Comparison of ENCODE assay signal across 25 mouse cellular contexts in genomic region chr6:4722142-4722541, GRCm38 (mm10). TPM values are rescaled to one million over a fixed set of nuclear protein-coding genes. Genes with fewer than 3 reads are reported as not detected.
A peak's percentile ranks its signal among the peaks of the same experiment; 100 is the strongest.
DNase-seq lines count a peak whose midpoint lies in the region; ATAC-seq lines count a peak whose summit lies in the region.
"Had no signal": no experiment of that assay in that cellular context is flagged by ENCODE, and none has a peak within 500 bp of the region (broad histone marks: within the 10 kb centered on the region; RNA-seq: fewer than 3 reads in every experiment).

No protein-coding gene starts in this region.

- WGBS in forebrain, embryonic 13.5 days, result 26% methylated on average over 6 of the region's 6 CpGs
- WGBS in forebrain, embryonic 11.5 days, result 57% methylated on average over 6 of the region's 6 CpGs
- 27% methylated on average over 6 of the region's 6 CpGs for WGBS in hindbrain, embryonic 16.5 days
- WGBS in hindbrain, embryonic 11.5 days, result 60% methylated on average over 6 of the region's 6 CpGs
- 33% methylated on average over 6 of the region's 6 CpGs for WGBS in neural tube, embryonic 14.5 days
- WGBS in neural tube, embryonic 15.5 days, result 23% methylated on average over 6 of the region's 6 CpGs

- no peaks in the 10 kb centered on the region for H3K36me3 ChIP-seq in forebrain, embryonic 13.5 days (ENCODE audit: poor library complexity, severe bottlenecking)
- no peaks in the 10 kb centered on the region for H3K36me3 ChIP-seq in forebrain, embryonic 11.5 days (ENCODE audit: control insufficient read depth, insufficient read depth, low read length)
- H3K36me3 ChIP-seq in hindbrain, embryonic 16.5 days (ENCODE audit: control insufficient read depth, insufficient read depth, low read length), result no peaks in the 10 kb centered on the region
- H3K36me3 ChIP-seq in hindbrain, embryonic 11.5 days (ENCODE audit: control insufficient read depth, insufficient read depth, low read length), result no peaks in the 10 kb centered on the region
- no peaks in the 10 kb centered on the region for H3K36me3 ChIP-seq in neural tube, embryonic 14.5 days (ENCODE audit: control insufficient read depth, insufficient read depth, low read length)
- no peaks in the 10 kb centered on the region for H3K36me3 ChIP-seq in neural tube, embryonic 15.5 days
- H3K36me3 ChIP-seq: heart, embryonic 13.5 days; hindbrain, embryonic 15.5 days; liver, embryonic 13.5 days; neural tube, embryonic 12.5 days; stomach, embryonic 15.5 days had no signal

- peak; percentile 41; the same call in 1 of the 2 replicates for ATAC-seq in forebrain, embryonic 13.5 days
- ATAC-seq in forebrain, embryonic 11.5 days (replicated peaks; ENCODE audit: low FRiP score), result no peak
- peak; percentile 37; the same call in 1 of the 2 replicates for ATAC-seq in hindbrain, embryonic 16.5 days
- no peak for ATAC-seq in hindbrain, embryonic 11.5 days (ENCODE audit: low FRiP score)
- ATAC-seq in neural tube, embryonic 14.5 days (ENCODE audit: low read depth), result 0 out of 2 replicates have a peak, but pooled peaks have one; percentile 13
- ATAC-seq in neural tube, embryonic 15.5 days (ENCODE audit: low FRiP score), result 0 out of 2 replicates have a peak, but pooled peaks have one; percentile 39
- ATAC-seq: intestine, embryonic 16.5 days had no signal

- peaks cover 26% of the 10 kb centered on the region for H3K4me1 ChIP-seq in forebrain, embryonic 13.5 days
- no peaks in the 10 kb centered on the region for H3K4me1 ChIP-seq in forebrain, embryonic 11.5 days (replicated peaks; ENCODE audit: control insufficient read depth, insufficient read depth, low read length)
- no peaks in the 10 kb centered on the region; the same call in none of the 2 replicates for H3K4me1 ChIP-seq in hindbrain, embryonic 16.5 days (ENCODE audit: control insufficient read depth, insufficient read depth, low read depth, low read length)
- no peaks in the 10 kb centered on the region for H3K4me1 ChIP-seq in hindbrain, embryonic 11.5 days (replicated peaks; ENCODE audit: control insufficient read depth, insufficient read depth, low read length)
- H3K4me1 ChIP-seq in neural tube, embryonic 14.5 days (ENCODE audit: control insufficient read depth, insufficient read depth, low read length), result peaks cover 23% of the 10 kb centered on the region
- H3K4me1 ChIP-seq in neural tube, embryonic 15.5 days, result peaks cover 15% of the 10 kb centered on the region; the same call in 1 of the 2 replicates
- H3K4me1 ChIP-seq: heart, embryonic 13.5 days; liver, embryonic 13.5 days; stomach, embryonic 15.5 days had no signal

- no peaks in the 10 kb centered on the region for H3K27me3 ChIP-seq in forebrain, embryonic 13.5 days
- H3K27me3 ChIP-seq in forebrain, embryonic 11.5 days (ENCODE audit: control insufficient read depth, insufficient read depth, low read length), result no peaks in the 10 kb centered on the region
- no peaks in the 10 kb centered on the region for H3K27me3 ChIP-seq in hindbrain, embryonic 16.5 days (replicated peaks; ENCODE audit: control insufficient read depth, insufficient read depth, low read length)
- no peaks in the 10 kb centered on the region for H3K27me3 ChIP-seq in hindbrain, embryonic 11.5 days (ENCODE audit: control insufficient read depth, insufficient read depth, low read length)
- H3K27me3 ChIP-seq in neural tube, embryonic 14.5 days (ENCODE audit: control insufficient read depth, insufficient read depth, low read length), result no peaks in the 10 kb centered on the region
- H3K27me3 ChIP-seq in neural tube, embryonic 15.5 days (replicated peaks), result no peaks in the 10 kb centered on the region
- H3K27me3 ChIP-seq: heart, embryonic 13.5 days; hindbrain, embryonic 15.5 days; liver, embryonic 13.5 days; neural tube, embryonic 12.5 days; stomach, embryonic 15.5 days had no signal

- no peak for DNase-seq in forebrain, embryonic 11.5 days (ENCODE audit: low spot score)
- no peak for DNase-seq in hindbrain, embryonic 11.5 days (ENCODE audit: low spot score)
- no peak for DNase-seq in neural tube, embryonic 10.5 days (ENCODE audit: extremely low spot score, low spot score)
- DNase-seq in gastrocnemius, postnatal 14 days, result no peak
- DNase-seq: adrenal gland, postnatal 36 days; cerebellum, adult 9-10 months; gastrocnemius, postnatal 25 days; heart, adult 18-20 months; heart, postnatal 14 days; kidney, adult 9 months; kidney, postnatal 14 days; liver, embryonic 13.5 days; lung, adult 2 months; lung, postnatal 14 days; thymus, postnatal 36 days had no signal

- intact Hi-C loops in gastrocnemius, postnatal 14 days (cut with DNase I; ENCODE audit: low total_unique reads), result no loop called here

- H3K9ac ChIP-seq in forebrain, embryonic 13.5 days, result no peak overlapping the region
- no peak overlapping the region for H3K9ac ChIP-seq in forebrain, embryonic 11.5 days (ENCODE audit: low read length)
- H3K9ac ChIP-seq in hindbrain, embryonic 16.5 days (ENCODE audit: low read depth, low read length), result no peak overlapping the region
- H3K9ac ChIP-seq in hindbrain, embryonic 11.5 days (ENCODE audit: low read depth, low read length), result no peak overlapping the region
- H3K9ac ChIP-seq in neural tube, embryonic 14.5 days (replicated peaks; ENCODE audit: low read depth, low read length), result no peak overlapping the region
- no peak overlapping the region for H3K9ac ChIP-seq in neural tube, embryonic 15.5 days (replicated peaks)
- H3K9ac ChIP-seq: heart, embryonic 13.5 days; hindbrain, embryonic 15.5 days; liver, embryonic 13.5 days; neural tube, embryonic 12.5 days; stomach, embryonic 15.5 days had no signal

- H3K9me3 ChIP-seq in forebrain, embryonic 13.5 days (replicated peaks), result no peaks in the 10 kb centered on the region
- no peaks in the 10 kb centered on the region for H3K9me3 ChIP-seq in forebrain, embryonic 11.5 days (ENCODE audit: control insufficient read depth, low read length)
- H3K9me3 ChIP-seq in hindbrain, embryonic 16.5 days (ENCODE audit: control insufficient read depth, low read length), result no peaks in the 10 kb centered on the region
- H3K9me3 ChIP-seq in hindbrain, embryonic 11.5 days (ENCODE audit: control insufficient read depth, low read length), result no peaks in the 10 kb centered on the region
- H3K9me3 ChIP-seq in neural tube, embryonic 14.5 days (ENCODE audit: control insufficient read depth, low read length), result no peaks in the 10 kb centered on the region
- no peaks in the 10 kb centered on the region for H3K9me3 ChIP-seq in neural tube, embryonic 15.5 days (replicated peaks)
- H3K9me3 ChIP-seq: heart, embryonic 13.5 days; hindbrain, embryonic 15.5 days; liver, embryonic 13.5 days; neural tube, embryonic 12.5 days; stomach, embryonic 15.5 days had no signal

- H3K4me2 ChIP-seq in forebrain, embryonic 13.5 days, result no peak overlapping the region
- no peak overlapping the region for H3K4me2 ChIP-seq in forebrain, embryonic 11.5 days (ENCODE audit: low read depth, low read length, severe bottlenecking)
- H3K4me2 ChIP-seq in hindbrain, embryonic 16.5 days (ENCODE audit: low read length), result no peak overlapping the region
- no peak overlapping the region for H3K4me2 ChIP-seq in hindbrain, embryonic 11.5 days (replicated peaks; ENCODE audit: low read depth, low read length)
- no peak overlapping the region for H3K4me2 ChIP-seq in neural tube, embryonic 14.5 days (ENCODE audit: low read depth, low read length)
- no peak overlapping the region for H3K4me2 ChIP-seq in neural tube, embryonic 15.5 days
- H3K4me2 ChIP-seq: heart, embryonic 13.5 days; hindbrain, embryonic 15.5 days; liver, embryonic 13.5 days; neural tube, embryonic 12.5 days; stomach, embryonic 15.5 days had no signal

- no peak overlapping the region for H3K4me3 ChIP-seq in forebrain, embryonic 13.5 days
- H3K4me3 ChIP-seq in forebrain, embryonic 11.5 days (ENCODE audit: low read depth, low read length), result no peak overlapping the region
- H3K4me3 ChIP-seq in hindbrain, embryonic 16.5 days (ENCODE audit: low read length), result no peak overlapping the region
- H3K4me3 ChIP-seq in hindbrain, embryonic 11.5 days (ENCODE audit: low read depth, low read length), result no peak overlapping the region
- H3K4me3 ChIP-seq in neural tube, embryonic 14.5 days (ENCODE audit: low read depth, low read length), result no peak overlapping the region
- no peak overlapping the region for H3K4me3 ChIP-seq in neural tube, embryonic 15.5 days (replicated peaks)
- H3K4me3 ChIP-seq: heart, embryonic 13.5 days; hindbrain, embryonic 15.5 days; liver, embryonic 13.5 days; neural tube, embryonic 12.5 days; stomach, embryonic 15.5 days had no signal

- H3K27ac ChIP-seq in forebrain, embryonic 13.5 days, result no peak overlapping the region
- no peak overlapping the region for H3K27ac ChIP-seq in forebrain, embryonic 11.5 days (ENCODE audit: low read depth, low read length)
- H3K27ac ChIP-seq in hindbrain, embryonic 16.5 days (ENCODE audit: low read depth, low read length), result no peak overlapping the region
- H3K27ac ChIP-seq in hindbrain, embryonic 11.5 days (ENCODE audit: low read depth, low read length), result no peak overlapping the region
- no peak overlapping the region for H3K27ac ChIP-seq in neural tube, embryonic 14.5 days (ENCODE audit: low read depth, low read length)
- H3K27ac ChIP-seq in neural tube, embryonic 15.5 days (replicated peaks), result no peak overlapping the region
- H3K27ac ChIP-seq: heart, embryonic 13.5 days; hindbrain, embryonic 15.5 days; liver, embryonic 13.5 days; neural tube, embryonic 12.5 days; stomach, embryonic 15.5 days had no signal

RNA-seq across cellular contexts. Expression of gene Sgce, which starts 24.9 kb away (rescaled TPM):
- polyA plus RNA-seq in forebrain, embryonic 13.5 days (2015; fragmentation: Nextera tagmentation; extraction: Ambion mirVana), result 51.3 and 56.4 TPM in 2 replicates
- 57.1 and 59.3 TPM in 2 replicates for polyA plus RNA-seq in forebrain, embryonic 11.5 days (2014; fragmentation: Nextera tagmentation; extraction: Ambion mirVana)
- 58.3 and 59.7 TPM in 2 replicates for polyA plus RNA-seq in hindbrain, embryonic 16.5 days (2015; fragmentation: Nextera tagmentation; extraction: Ambion mirVana)
- polyA plus RNA-seq in hindbrain, embryonic 11.5 days (2014; fragmentation: Nextera tagmentation; extraction: Ambion mirVana), result 67.7 and 74.4 TPM in 2 replicates
- polyA plus RNA-seq in neural tube, embryonic 14.5 days (2014; fragmentation: Nextera tagmentation; extraction: Ambion mirVana), result 46.0 and 48.4 TPM in 2 replicates
- 56.1 and 60.4 TPM in 2 replicates for polyA plus RNA-seq in neural tube, embryonic 15.5 days (2015; fragmentation: Nextera tagmentation; extraction: Ambion mirVana)
- 10 to 100 TPM; 22.3 to 26.4 TPM for total RNA-seq in gastrocnemius, postnatal 14 days (2021)
- total RNA-seq: megakaryocyte, adult 5-6 weeks had no signal

RNA-seq across cellular contexts. Expression of gene Peg10, which starts 25.0 kb away (rescaled TPM):
- polyA plus RNA-seq in forebrain, embryonic 13.5 days (2015; fragmentation: Nextera tagmentation; extraction: Ambion mirVana), result 7.4 and 8.3 TPM in 2 replicates
- 17.5 and 19.0 TPM in 2 replicates for polyA plus RNA-seq in forebrain, embryonic 11.5 days (2014; fragmentation: Nextera tagmentation; extraction: Ambion mirVana)
- 4.6 and 7.0 TPM in 2 replicates for polyA plus RNA-seq in hindbrain, embryonic 16.5 days (2015; fragmentation: Nextera tagmentation; extraction: Ambion mirVana)
- polyA plus RNA-seq in hindbrain, embryonic 11.5 days (2014; fragmentation: Nextera tagmentation; extraction: Ambion mirVana), result 17.6 and 26.9 TPM in 2 replicates
- polyA plus RNA-seq in neural tube, embryonic 14.5 days (2014; fragmentation: Nextera tagmentation; extraction: Ambion mirVana), result 4.6 and 7.0 TPM in 2 replicates
- polyA plus RNA-seq in neural tube, embryonic 15.5 days (2015; fragmentation: Nextera tagmentation; extraction: Ambion mirVana), result 3.9 and 4.7 TPM in 2 replicates
- 10 to 100 TPM in 1 of 2 experiments, 1 to 10 TPM in 1; 8.6 to 12.3 TPM for total RNA-seq in gastrocnemius, postnatal 14 days (2021)
- total RNA-seq: megakaryocyte, adult 5-6 weeks had no signal

Comparison
In these comparisons a context has a peak if more than half of its experiments do, and no peak if none do; other contexts are left out.
1. ATAC-seq: peak in forebrain, embryonic 13.5 days (single experiment), hindbrain, embryonic 16.5 days (single experiment), neural tube, embryonic 14.5 days (single experiment) and neural tube, embryonic 15.5 days (single experiment); none in forebrain, embryonic 11.5 days (single experiment) and hindbrain, embryonic 11.5 days (single experiment).